In genomic region chr4:109419017-109419416, GRCm38 (mm10) we compare ENCODE assay signal across 16 mouse cellular contexts. TPM values are rescaled to one million over a fixed set of nuclear protein-coding genes. Genes with fewer than 3 reads are reported as not detected.
DNase-seq lines count a peak whose midpoint lies in the region; ATAC-seq and TF ChIP-seq lines count a peak whose summit lies in the region.
"Had no signal": no experiment of that assay in that cellular context is flagged by ENCODE, and none has a peak within 500 bp of the region (broad histone marks: within the 10 kb centered on the region; RNA-seq: fewer than 3 reads in every experiment).

No protein-coding gene starts in this region.

- H3K4me1 ChIP-seq in limb, embryonic 12.5 days (replicated peaks), result peaks cover 5% of the 10 kb centered on the region; the same call in 1 of the 2 replicates
- peaks cover 12% of the 10 kb centered on the region for H3K4me1 ChIP-seq in limb, embryonic 10.5 days
- H3K4me1 ChIP-seq in MEL (ENCODE audit: control insufficient read depth in 1 of 2, insufficient read depth in 2 of 2, low read length in 2 of 2), result peaks cover 0 to 14% of the 10 kb centered on the region in 2 experiments; a peak in 1 of 4 replicates
- peaks cover 13% of the 10 kb centered on the region for H3K4me1 ChIP-seq in kidney, embryonic 15.5 days
- H3K4me1 ChIP-seq in forebrain, embryonic 14.5 days (ENCODE audit: control insufficient read depth, insufficient read depth, low read length), result no peaks in the 10 kb centered on the region
- H3K4me1 ChIP-seq: limb, embryonic 15.5 days had no signal

- no peaks in the 10 kb centered on the region for H3K36me3 ChIP-seq in limb, embryonic 12.5 days
- no peaks in the 10 kb centered on the region for H3K36me3 ChIP-seq in limb, embryonic 10.5 days
- peaks cover 0 to 3% of the 10 kb centered on the region in 2 experiments; a peak in 1 of 4 replicates for H3K36me3 ChIP-seq in MEL (ENCODE audit: control insufficient read depth in 1 of 2, insufficient read depth in 2 of 2, low read length in 2 of 2)
- no peaks in the 10 kb centered on the region for H3K36me3 ChIP-seq in kidney, embryonic 15.5 days
- no peaks in the 10 kb centered on the region for H3K36me3 ChIP-seq in forebrain, embryonic 14.5 days (ENCODE audit: control insufficient read depth, insufficient read depth, low read length)
- H3K36me3 ChIP-seq: limb, embryonic 15.5 days had no signal

- no peak overlapping the region for H3K4me2 ChIP-seq in limb, embryonic 12.5 days
- no peak overlapping the region for H3K4me2 ChIP-seq in kidney, embryonic 15.5 days
- H3K4me2 ChIP-seq in forebrain, embryonic 14.5 days (ENCODE audit: low read length), result no peak overlapping the region
- H3K4me2 ChIP-seq: limb, embryonic 15.5 days had no signal

- H3K9ac ChIP-seq in limb, embryonic 12.5 days (replicated peaks), result 0 out of 2 replicates have a peak overlapping the region, but pooled peaks have one; percentile 18
- H3K9ac ChIP-seq in MEL (ENCODE audit: control insufficient read depth, low read depth, low read length, poor library complexity, severe bottlenecking), result no peak overlapping the region
- no peak overlapping the region for H3K9ac ChIP-seq in kidney, embryonic 15.5 days
- H3K9ac ChIP-seq in forebrain, embryonic 14.5 days (ENCODE audit: low read length), result no peak overlapping the region
- H3K9ac ChIP-seq: limb, embryonic 15.5 days had no signal

- TF ChIP-seq POLR2A in MEL (IDR thresholded peaks at IDR 0.05; ENCODE audit: control insufficient read depth in 1 of 2, insufficient read depth in 1 of 2, low read depth in 1 of 2, low read length in 2 of 2, poor library complexity in 1 of 2), result no peak

- 39% methylated on average over 3 of the region's 3 CpGs for WGBS in limb, embryonic 12.5 days
- 43% methylated on average over 3 of the region's 3 CpGs for whole genome bisulfite sequencing in limb, embryonic 10.5 days
- 20% methylated on average over 3 of the region's 3 CpGs for WGBS in kidney, embryonic 15.5 days
- 18% methylated on average over 3 of the region's 3 CpGs for whole genome bisulfite sequencing in forebrain, embryonic 14.5 days

- TF ChIP-seq RAD21 in MEL (IDR thresholded peaks at IDR 0.05; ENCODE audit: low read depth, low read length), result no peak

- H3K79me2 ChIP-seq in MEL (ENCODE audit: control insufficient read depth, insufficient read depth, low read length, poor library complexity), result no peaks in the 10 kb centered on the region

- H3K27me3 ChIP-seq in limb, embryonic 12.5 days, result no peaks in the 10 kb centered on the region
- H3K27me3 ChIP-seq in limb, embryonic 10.5 days (ENCODE audit: low read depth, poor library complexity, severe bottlenecking), result no peaks in the 10 kb centered on the region
- no peaks in the 10 kb centered on the region for H3K27me3 ChIP-seq in MEL (ENCODE audit: control insufficient read depth in 1 of 2, insufficient read depth in 2 of 2, low read length in 2 of 2)
- no peaks in the 10 kb centered on the region for H3K27me3 ChIP-seq in kidney, embryonic 15.5 days
- no peaks in the 10 kb centered on the region for H3K27me3 ChIP-seq in forebrain, embryonic 14.5 days (replicated peaks; ENCODE audit: control insufficient read depth, insufficient read depth, low read length)
- H3K27me3 ChIP-seq: limb, embryonic 15.5 days had no signal

- no peak overlapping the region for H3K4me3 ChIP-seq in limb, embryonic 12.5 days (replicated peaks)
- H3K4me3 ChIP-seq in limb, embryonic 10.5 days, result no peak overlapping the region
- no peak overlapping the region for H3K4me3 ChIP-seq in MEL (ENCODE audit: control insufficient read depth in 1 of 2, insufficient read depth in 1 of 2, low read depth in 2 of 2, low read length in 2 of 2)
- H3K4me3 ChIP-seq in kidney, embryonic 15.5 days (replicated peaks), result no peak overlapping the region
- H3K4me3 ChIP-seq in forebrain, embryonic 14.5 days (ENCODE audit: low read depth, low read length), result no peak overlapping the region
- H3K4me3 ChIP-seq: limb, embryonic 15.5 days had no signal

- no peak for DNase-seq in limb, embryonic 10.5 days (ENCODE audit: low spot score)
- DNase-seq in MEL (ENCODE audit: low read depth, low spot score), result peak; percentile 45
- DNase-seq in forebrain, embryonic 14.5 days (ENCODE audit: low spot score), result no peak
- DNase-seq in cerebellum, adult 11 months, result no peak
- DNase-seq in cerebellum, adult 8-10 months, result no peak
- DNase-seq: adrenal gland, adult 8-10 months; gastrocnemius, postnatal 36 days; heart, postnatal 10 days; right cerebral cortex, postnatal 25 days; thymus, postnatal 25 days had no signal

- TF ChIP-seq CTCF in MEL (IDR thresholded peaks at IDR 0.05 in 2 of 3, conservative IDR thresholded peaks at IDR 0.05 in 1 of 3; ENCODE audit: control insufficient read depth in 1 of 3, insufficient read depth in 1 of 3, low read depth in 2 of 3, low read length in 3 of 3, poor library complexity in 1 of 3, severe bottlenecking in 1 of 3), result no peak

- no peak for ATAC-seq in limb, embryonic 12.5 days (ENCODE audit: insufficient number of reproducible peaks, insufficient read depth, low FRiP score, low TSS enrichment, low read depth)
- peak; percentile 73 for ATAC-seq in kidney, embryonic 15.5 days (replicated peaks; ENCODE audit: low FRiP score)
- peak; percentile 86 for ATAC-seq in megakaryocyte, adult 5-6 weeks (ENCODE audit: poor library complexity, severe bottlenecking)
- ATAC-seq in forebrain, embryonic 14.5 days, result no peak
- ATAC-seq: CD4-positive, CD25-positive, alpha-beta regulatory T cell, adult 4 months; inflammation-experienced regulatory T-cells, adult 6 months had no signal

- TF ChIP-seq EP300 in MEL (IDR thresholded peaks at IDR 0.05; ENCODE audit: low read depth in 1 of 2, low read length in 2 of 2), result no peak

- no peak overlapping the region for H3K27ac ChIP-seq in limb, embryonic 12.5 days
- no peak overlapping the region for H3K27ac ChIP-seq in limb, embryonic 10.5 days
- no peak overlapping the region for H3K27ac ChIP-seq in MEL (ENCODE audit: control insufficient read depth, low read depth, low read length)
- H3K27ac ChIP-seq in kidney, embryonic 15.5 days, result peak overlapping the region; percentile 54; the same call in 1 of the 2 replicates
- no peak overlapping the region for H3K27ac ChIP-seq in forebrain, embryonic 14.5 days (ENCODE audit: low read depth, low read length)
- H3K27ac ChIP-seq: limb, embryonic 15.5 days had no signal

- no peaks in the 10 kb centered on the region for H3K9me3 ChIP-seq in limb, embryonic 12.5 days
- no peaks in the 10 kb centered on the region for H3K9me3 ChIP-seq in limb, embryonic 10.5 days (replicated peaks)
- no peaks in the 10 kb centered on the region for H3K9me3 ChIP-seq in MEL (replicated peaks; ENCODE audit: insufficient read depth, low read length)
- no peaks in the 10 kb centered on the region for H3K9me3 ChIP-seq in kidney, embryonic 15.5 days (replicated peaks)
- no peaks in the 10 kb centered on the region for H3K9me3 ChIP-seq in forebrain, embryonic 14.5 days (replicated peaks; ENCODE audit: control insufficient read depth, low read length)
- H3K9me3 ChIP-seq: limb, embryonic 15.5 days had no signal

TF ChIP-seq in MEL, 35 proteins besides CTCF, POLR2A, EP300 and RAD21:
- TF ChIP-seq TBP (IDR thresholded peaks at IDR 0.05; ENCODE audit: low read depth, low read length) (no peak), GABPA (IDR thresholded peaks at IDR 0.05; ENCODE audit: low read depth, low read length) (no peak), UBTF (IDR thresholded peaks at IDR 0.05; ENCODE audit: borderline replicate concordance, insufficient read depth, low read depth, low read length) (no peak), BHLHE40 (IDR thresholded peaks at IDR 0.05; ENCODE audit: borderline replicate concordance, low read depth, low read length) (no peak), POLR2AphosphoS2 (IDR thresholded peaks at IDR 0.05; ENCODE audit: low read length) (no peak), CHD1 (IDR thresholded peaks at IDR 0.05; ENCODE audit: low read depth, low read length) (no peak), ZNF384 (IDR thresholded peaks at IDR 0.05; ENCODE audit: low read depth, low read length) (no peak), ZMIZ1 (IDR thresholded peaks at IDR 0.05; ENCODE audit: low read depth, low read length) (no peak), ZC3H11A (IDR thresholded peaks at IDR 0.05; ENCODE audit: low read depth, low read length) (no peak), TAL1 (IDR thresholded peaks at IDR 0.05; ENCODE audit: low read length) (no peak), MXI1 (IDR thresholded peaks at IDR 0.05; ENCODE audit: low read depth, low read length) (no peak), SMC3 (IDR thresholded peaks at IDR 0.05; ENCODE audit: low read depth, low read length) (no peak), E2F4 (IDR thresholded peaks at IDR 0.05; ENCODE audit: borderline replicate concordance, low read depth, low read length) (no peak), MAFK (IDR thresholded peaks at IDR 0.05; ENCODE audit: borderline replicate concordance, low read depth, low read length) (no peak), HCFC1 (IDR thresholded peaks at IDR 0.05; ENCODE audit: low read depth, low read length) (no peak), KAT2A (conservative IDR thresholded peaks at IDR 0.05; ENCODE audit: low read depth, low read length) (no peak)

RNA-seq across cellular contexts. Expression of gene Ttc39a, which starts 12.6 kb away (rescaled TPM):
- 5.6 and 6.0 TPM in 2 replicates for polyA plus RNA-seq in limb, embryonic 12.5 days (2016; fragmentation: Nextera tagmentation; extraction: Ambion mirVana)
- polyA plus RNA-seq in limb, embryonic 10.5 days (2016; fragmentation: Nextera tagmentation; extraction: Ambion mirVana), result 6.9 and 7.0 TPM in 2 replicates
- 1.8 and 2.8 TPM in 2 replicates for total RNA-seq in MEL (2012; rRNA removed)
- 1 to 10 TPM in 1 of 2 experiments, not detected in 1; 4.2 TPM for polyA plus RNA-seq in MEL (2012; ENCODE audit: insufficient read depth in 1 of 2, insufficient read length in 2 of 2, low read depth in 1 of 2, low replicate concordance in 2 of 2, missing spikeins in 1 of 2)
- polyA plus RNA-seq in kidney, embryonic 15.5 days (2015; fragmentation: Nextera tagmentation; extraction: Ambion mirVana), result 5.4 and 5.6 TPM in 2 replicates
- total RNA-seq in megakaryocyte, adult 5-6 weeks (2015), result 0.29 TPM in 1 of 2 replicates, not detected in the other
- 0.16 and 0.51 TPM in 2 replicates for total RNA-seq in megakaryocyte, adult 5-6 weeks (2017)
- polyA plus RNA-seq in forebrain, embryonic 14.5 days (2014; fragmentation: Nextera tagmentation; extraction: Ambion mirVana), result 0.54 and 1.0 TPM in 2 replicates
- polyA plus RNA-seq: CD4-positive, CD25-positive, alpha-beta regulatory T cell, adult 4 months had no signal

Comparison
In these comparisons a context has a peak if more than half of its experiments do, and no peak if none do; other contexts are left out.
1. ATAC-seq: peak in kidney, embryonic 15.5 days (single experiment) and megakaryocyte, adult 5-6 weeks (single experiment); none in limb, embryonic 12.5 days (single experiment) and forebrain, embryonic 14.5 days (single experiment).